Mouse (Mus musculus): ENCODE measurements around the gene Nudt22.

Nudt22 gene

DNA sequence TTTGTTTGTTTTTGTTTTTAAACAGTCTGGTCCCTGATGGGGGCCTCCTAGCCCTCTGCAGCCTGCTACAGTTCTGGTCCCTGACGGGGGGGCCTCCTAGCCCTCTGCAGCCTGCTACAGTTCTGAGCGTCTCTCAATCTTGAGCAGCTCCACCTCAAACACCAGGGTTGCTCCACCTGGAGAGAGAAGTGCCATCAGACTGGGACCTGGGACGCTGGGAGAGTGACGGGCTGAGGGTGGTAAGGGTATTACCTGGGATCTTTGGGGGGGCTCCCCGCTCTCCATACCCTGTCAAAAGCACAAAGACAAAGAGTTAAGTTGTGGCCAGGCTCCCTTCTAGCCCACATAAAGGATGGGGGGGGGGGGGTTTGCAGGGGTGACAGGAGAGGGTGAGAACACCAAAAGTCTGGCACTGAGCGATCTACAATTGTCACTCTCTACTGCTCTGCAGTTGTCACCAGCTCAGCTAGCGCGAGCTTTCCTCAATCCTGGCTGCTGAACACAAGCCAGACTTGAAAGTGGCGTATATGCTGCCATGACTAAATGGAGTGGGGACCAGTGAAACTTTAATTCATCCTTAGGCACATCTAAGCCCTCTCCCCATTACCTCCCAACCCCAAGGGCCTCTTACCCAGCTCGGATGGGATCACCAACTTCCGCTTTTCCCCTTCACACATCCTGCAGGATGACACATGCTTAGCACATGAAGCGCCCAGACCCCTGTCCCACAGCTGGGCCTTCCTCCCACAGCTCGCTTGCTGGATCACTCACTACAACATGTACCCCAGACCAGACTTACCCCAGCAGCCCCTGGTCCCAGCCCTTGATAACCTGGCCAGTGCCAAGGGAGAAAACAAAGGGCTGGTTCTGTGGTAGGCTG is 17.9 kb downstream of the Nudt22 start:
- DNase-seq (ENCODE audit: low read depth, low spot score), result no peak

GRCm38 (mm10) chr19:6975537-6976521 is 20.1 kb downstream of the Nudt22 start, which contains the start of gene Plcb3:
Gene Plcb3, minus strand, starts transcription at chr19:6976470.
- peak; percentile 93 for DNase-seq (ENCODE audit: low read depth, low spot score)

DNA sequence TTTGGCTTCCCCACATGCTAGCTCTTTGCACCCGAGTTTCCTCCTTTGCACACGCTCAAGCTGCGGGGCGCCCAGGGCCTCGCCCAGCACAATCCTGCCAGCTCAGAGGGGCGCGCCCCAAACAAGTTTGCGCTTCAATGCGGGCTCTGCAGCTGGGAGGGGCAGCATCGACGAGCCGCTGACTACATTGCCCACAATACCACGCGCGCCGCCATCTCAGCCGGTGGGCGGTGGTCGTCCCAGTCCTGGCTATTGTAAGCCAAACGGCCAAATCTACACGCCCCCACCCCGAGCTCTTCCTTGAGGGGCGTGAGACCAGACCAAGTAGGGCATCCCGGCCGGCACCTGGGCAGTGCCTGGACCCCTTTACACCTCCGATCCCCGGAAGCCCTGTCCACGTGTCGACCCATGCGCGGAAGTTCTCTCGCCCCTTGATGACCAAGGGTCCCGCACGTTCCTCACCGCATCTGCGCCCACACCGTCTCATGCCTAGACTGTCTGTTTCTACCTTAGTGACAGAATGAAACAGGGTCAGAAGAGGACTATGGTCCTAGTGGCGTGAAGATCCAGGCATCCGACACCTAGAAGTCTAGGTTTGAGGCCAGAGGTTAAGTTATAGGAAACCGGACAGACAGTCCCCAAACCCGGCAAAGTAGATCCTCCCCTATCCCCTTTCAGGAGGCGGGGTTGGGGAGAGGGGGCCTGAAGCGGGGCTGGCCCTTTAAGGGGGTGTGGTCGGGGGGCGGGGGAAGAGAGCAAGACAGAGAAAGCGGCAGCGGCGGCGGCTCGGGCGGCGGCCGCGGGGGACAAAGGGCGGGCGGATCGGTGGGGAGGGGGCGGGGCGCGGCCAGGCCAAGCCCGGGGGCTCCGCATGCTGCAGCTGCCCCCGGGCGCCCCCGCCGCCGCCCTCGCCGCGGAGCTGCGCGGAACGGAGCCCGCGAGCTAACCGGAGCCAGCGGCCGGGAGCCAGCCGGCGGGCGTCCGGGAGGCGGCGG is 21.4 kb downstream of the Nudt22 start, which contains the start of gene Ppp1r14b:
Gene Ppp1r14b, plus strand, starts transcription at position 758 of the 995 bp plus-strand sequence.
- peak; percentile 95 for DNase-seq (ENCODE audit: low read depth, low spot score)

- DNase-seq (ENCODE audit: low read depth, low spot score), result no peak
These were observed 22.2 kb downstream of the Nudt22 start for GRCm38 (mm10) chr19:6973581-6974190.

DNA sequence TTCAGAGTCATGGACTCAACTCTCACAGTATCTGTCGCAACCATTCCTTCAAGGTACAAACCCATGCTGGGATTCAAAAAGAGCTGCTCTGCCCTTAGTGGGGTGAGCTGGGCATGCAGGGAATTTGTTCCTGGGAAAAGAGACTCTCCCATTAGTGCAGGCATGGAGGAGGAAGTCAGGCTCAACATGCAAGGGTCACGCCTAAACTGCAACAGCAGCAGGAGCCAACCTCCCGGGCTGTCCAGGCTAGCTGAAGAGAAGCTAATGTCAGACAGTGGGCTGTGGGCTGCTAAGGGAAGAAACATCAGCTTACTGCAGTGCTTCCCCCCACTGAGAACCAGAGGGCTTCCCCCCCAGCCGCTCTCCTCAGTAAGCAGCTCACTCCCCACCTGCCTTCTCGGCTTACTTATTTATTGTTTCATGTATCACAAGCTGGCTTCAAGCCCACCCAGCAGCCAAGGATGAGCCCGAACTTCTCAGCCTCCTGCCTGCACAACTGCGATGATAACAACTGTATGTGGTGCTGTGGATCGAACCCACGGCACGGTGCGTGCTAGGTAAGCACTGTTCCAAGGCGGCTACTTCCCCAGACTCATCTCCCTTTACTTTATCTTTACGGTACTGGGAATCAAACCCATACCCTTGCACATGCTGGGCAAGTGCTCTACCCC is 23.5 kb downstream of the Nudt22 start:
- DNase-seq (ENCODE audit: low read depth, low spot score), result no peak

GRCm38 (mm10) chr19:6971644-6972043 is 24.3 kb downstream of the Nudt22 start:
- DNase-seq (ENCODE audit: low read depth, low spot score), result no peak

- DNase-seq (ENCODE audit: low read depth, low spot score), result no peak
These were observed 25.3 kb downstream of the Nudt22 start for GRCm38 (mm10) chr19:6970460-6971085.

GRCm38 (mm10) chr19:6969665-6970381 is 26.1 kb downstream of the Nudt22 start:
- peak; percentile 84 for DNase-seq (ENCODE audit: low read depth, low spot score)

GRCm38 (mm10) chr19:6969291-6969664 is 26.6 kb downstream of the Nudt22 start:
- DNase-seq (ENCODE audit: low read depth, low spot score), result no peak

DNA sequence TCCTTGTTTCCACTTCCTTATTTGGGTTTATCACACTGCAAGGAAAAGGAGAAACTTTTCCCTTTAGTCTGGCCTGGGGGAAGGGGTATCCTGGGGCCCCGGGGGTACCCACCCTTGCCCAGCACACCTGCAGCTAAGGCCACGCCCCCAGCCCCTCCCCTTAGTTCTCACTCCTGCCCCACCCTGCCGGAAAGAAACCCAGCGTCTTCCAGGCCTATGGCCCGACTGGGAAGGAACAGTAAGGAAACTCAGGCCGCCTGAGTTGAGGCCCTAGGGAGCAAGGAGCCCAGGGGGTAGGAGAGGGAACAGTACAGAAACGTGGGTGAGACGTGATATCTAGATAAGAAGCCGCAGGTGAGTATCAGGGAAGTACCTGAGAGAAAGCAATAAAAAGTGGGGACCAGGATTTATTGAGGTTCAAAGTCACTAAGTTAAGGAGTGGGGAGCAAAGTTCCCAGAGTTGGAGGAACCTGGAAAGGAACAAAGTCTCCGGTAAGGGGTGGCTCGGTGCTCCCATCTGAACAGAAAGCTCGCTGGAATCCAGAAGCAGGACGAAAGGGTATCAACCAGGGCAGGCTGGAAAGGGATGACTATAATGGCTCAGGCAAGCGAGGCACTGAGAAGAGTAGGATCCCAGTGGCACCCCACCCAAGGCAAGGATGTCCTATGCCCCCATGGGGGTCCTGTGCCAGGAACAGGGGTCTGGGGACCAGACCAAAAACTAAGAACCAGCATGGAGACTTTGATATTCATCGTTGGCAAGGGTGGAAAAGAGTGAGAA is 27.2 kb downstream of the Nudt22 start:
- peak; percentile 47 for DNase-seq (ENCODE audit: low read depth, low spot score)

GRCm38 (mm10) chr19:6956461-6956860 is 39.5 kb downstream of the Nudt22 start:
- no peak for DNase-seq (ENCODE audit: low read depth, low spot score)

GRCm38 (mm10) chr19:6955424-6955823 is 40.5 kb downstream of the Nudt22 start:
- DNase-seq (ENCODE audit: low read depth, low spot score), result peak; percentile 60

DNA sequence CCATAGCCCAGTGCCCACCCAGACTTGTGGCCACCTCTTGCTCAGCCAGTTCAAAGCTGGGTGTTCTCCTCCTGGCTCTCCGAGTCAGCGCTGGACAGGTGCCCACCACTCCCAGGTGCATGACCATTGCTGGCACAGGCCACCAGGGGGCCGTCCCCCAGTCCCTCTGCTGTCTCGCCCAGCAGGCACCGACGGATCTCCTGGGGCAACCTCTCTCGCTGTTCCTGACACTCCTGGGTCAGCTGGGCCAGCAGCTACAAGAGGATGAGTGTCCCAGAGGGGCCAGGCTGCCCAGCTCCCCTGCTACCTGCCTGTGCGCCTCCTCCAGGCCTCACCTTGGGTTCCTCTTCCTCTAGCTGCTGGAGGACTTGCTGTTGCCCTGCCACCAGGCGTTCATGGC is 41.9 kb downstream of the Nudt22 start:
- DNase-seq (ENCODE audit: low read depth, low spot score), result peak; percentile 47

- DNase-seq (ENCODE audit: low read depth, low spot score), result no peak
These were observed 43.2 kb downstream of the Nudt22 start for GRCm38 (mm10) chr19:6952712-6953037.

- DNase-seq (ENCODE audit: low read depth, low spot score), result peak; percentile 64
These were observed 43.8 kb downstream of the Nudt22 start for GRCm38 (mm10) chr19:6951994-6952711.

DNA sequence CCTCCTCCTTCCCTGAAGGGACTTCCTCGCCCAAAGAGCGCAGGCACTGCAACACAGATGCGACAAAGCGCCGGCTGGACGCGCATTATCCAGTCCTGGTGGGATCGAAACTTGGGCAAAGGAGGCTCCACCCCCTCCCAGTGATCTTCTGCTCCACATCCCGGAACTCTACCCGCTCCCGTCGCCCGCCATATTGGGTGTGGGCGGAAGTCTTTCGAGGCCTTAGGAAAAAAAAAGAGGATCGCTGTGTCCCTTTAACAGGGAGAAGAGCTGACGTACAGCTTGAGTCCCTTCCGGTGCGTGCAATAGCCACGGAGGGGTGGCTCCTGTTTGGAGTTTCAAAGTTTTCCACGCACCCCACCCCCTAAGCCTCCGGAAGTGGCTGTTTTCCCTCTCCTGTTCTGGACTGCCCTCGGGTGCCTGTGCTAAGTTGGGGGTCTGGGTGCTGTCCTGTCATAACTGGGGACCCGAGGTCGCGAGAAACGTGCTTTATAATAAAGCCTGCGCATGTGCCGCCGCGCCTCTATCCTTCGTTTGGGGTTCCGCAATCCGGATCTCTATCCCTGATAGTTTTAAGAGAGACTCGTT is 44.4 kb downstream of the Nudt22 start:
- DNase-seq (ENCODE audit: low read depth, low spot score), result peak; percentile 89

GRCm38 (mm10) chr19:6950613-6951153 is 45.2 kb downstream of the Nudt22 start:
- DNase-seq (ENCODE audit: low read depth, low spot score), result peak; percentile 77

Data from A20 (cell line).